Mouse (Mus musculus): ENCODE results near the gene Acot3.
"Not testable (repeated sequence)": the region's sequence is repeated elsewhere in the genome, so short reads cannot be mapped to it uniquely, and the experiment has no call there.

Acot3 gene

GRCm38 (mm10) chr12:84042248-84042647 lies 9.7 kb upstream of the Acot3 start:
- DNase-seq (ENCODE audit: low read depth) = no peak

GRCm38 (mm10) chr12:84044045-84044444 lies 7.9 kb upstream of the Acot3 start:
- DNase-seq (ENCODE audit: low read depth) = no peak

- DNase-seq (ENCODE audit: low read depth) = no peak
These were observed 5.0 kb upstream of the Acot3 start for GRCm38 (mm10) chr12:84046906-84047305.

- not testable (repeated sequence) for DNase-seq (ENCODE audit: low read depth)
These were observed 1.2 kb upstream of the Acot3 start for GRCm38 (mm10) chr12:84050744-84051143.

GRCm38 (mm10) chr12:84052609-84053008 lies 665 bp downstream of the Acot3 start:
- no peak for DNase-seq (ENCODE audit: low read depth)

GRCm38 (mm10) chr12:84053173-84053572 lies 1.2 kb downstream of the Acot3 start:
- DNase-seq (ENCODE audit: low read depth) = no peak

- no peak for DNase-seq (ENCODE audit: low read depth)
These were observed 1.9 kb downstream of the Acot3 start for GRCm38 (mm10) chr12:84053679-84054391.

GRCm38 (mm10) chr12:84060946-84061345 lies 9.0 kb downstream of the Acot3 start:
- DNase-seq (ENCODE audit: low read depth) = peak; percentile 67

- DNase-seq (ENCODE audit: low read depth) = no peak
These were observed 10.4 kb downstream of the Acot3 start for GRCm38 (mm10) chr12:84062336-84062735.

- no peak for DNase-seq (ENCODE audit: low read depth)
These were observed 11.3 kb downstream of the Acot3 start for GRCm38 (mm10) chr12:84063228-84063627.

GRCm38 (mm10) chr12:84063833-84064232 lies 11.9 kb downstream of the Acot3 start:
- no peak for DNase-seq (ENCODE audit: low read depth)

- no peak for DNase-seq (ENCODE audit: low read depth)
These were observed 12.7 kb downstream of the Acot3 start for GRCm38 (mm10) chr12:84064621-84065020.

- no peak for DNase-seq (ENCODE audit: low read depth)
These were observed 15.8 kb downstream of the Acot3 start for GRCm38 (mm10) chr12:84067752-84068151.

- no peak for DNase-seq (ENCODE audit: low read depth)
These were observed 16.4 kb downstream of the Acot3 start for GRCm38 (mm10) chr12:84068296-84068695.

- DNase-seq (ENCODE audit: low read depth) = no peak
These were observed 17.0 kb downstream of the Acot3 start, which contains the start of gene Acot5 for GRCm38 (mm10) chr12:84068986-84069385. TSS of gene Acot5 (plus strand) at chr12:84069325.

- DNase-seq (ENCODE audit: low read depth) = not testable (repeated sequence)
These were observed 17.6 kb downstream of the Acot3 start for GRCm38 (mm10) chr12:84069582-84069981.

- no peak for DNase-seq (ENCODE audit: low read depth)
These were observed 19.8 kb downstream of the Acot3 start for GRCm38 (mm10) chr12:84071696-84072095.

GRCm38 (mm10) chr12:84077371-84077990 lies 25.5 kb downstream of the Acot3 start:
- DNase-seq (ENCODE audit: low read depth) = no peak

GRCm38 (mm10) chr12:84083842-84084241 lies 31.9 kb downstream of the Acot3 start:
- no peak for DNase-seq (ENCODE audit: low read depth)

GRCm38 (mm10) chr12:84084581-84084980 lies 32.6 kb downstream of the Acot3 start:
- no peak for DNase-seq (ENCODE audit: low read depth)

- DNase-seq (ENCODE audit: low read depth) = not testable (repeated sequence)
These were observed 42.7 kb downstream of the Acot3 start for GRCm38 (mm10) chr12:84094666-84095065.

GRCm38 (mm10) chr12:84099605-84100004 lies 47.7 kb downstream of the Acot3 start:
- no peak for DNase-seq (ENCODE audit: low read depth)

- no peak for DNase-seq (ENCODE audit: low read depth)
These were observed 48.1 kb downstream of the Acot3 start for GRCm38 (mm10) chr12:84100071-84100470.

Data from naive thymus-derived CD4-positive, alpha-beta T cell, adult 2 months (primary cell).